Mouse (Mus musculus): ENCODE measurements around the gene Gria1. TPM values are rescaled to one million over a fixed set of nuclear protein-coding genes. Genes with fewer than 3 reads are reported as not detected.

Gene Gria1
- polyA plus RNA-seq, 1 experiment, result not detected

- TF ChIP-seq GATA1 (IDR thresholded peaks at IDR 0.05; ENCODE audit: low read length), result no peak
Observed at GRCm38 (mm10) chr11:57112386-57112785, 101.2 kb downstream of the Gria1 start.

- TF ChIP-seq GATA1 (IDR thresholded peaks at IDR 0.05; ENCODE audit: low read length), result no peak
Observed at GRCm38 (mm10) chr11:57114410-57114809, 103.2 kb downstream of the Gria1 start.

- no peak for TF ChIP-seq GATA1 (IDR thresholded peaks at IDR 0.05; ENCODE audit: low read length)
Observed at GRCm38 (mm10) chr11:57127066-57127465, 115.9 kb downstream of the Gria1 start.

GRCm38 (mm10) chr11:57140162-57140780 is 129.1 kb downstream of the Gria1 start:
- no peak for TF ChIP-seq GATA1 (IDR thresholded peaks at IDR 0.05; ENCODE audit: low read length)

GRCm38 (mm10) chr11:57143681-57144080 is 132.5 kb downstream of the Gria1 start:
- no peak for TF ChIP-seq GATA1 (IDR thresholded peaks at IDR 0.05; ENCODE audit: low read length)

GRCm38 (mm10) chr11:57145192-57145591 is 134.0 kb downstream of the Gria1 start:
- TF ChIP-seq GATA1 (IDR thresholded peaks at IDR 0.05; ENCODE audit: low read length), result no peak

- TF ChIP-seq GATA1 (IDR thresholded peaks at IDR 0.05; ENCODE audit: low read length), result no peak
Observed at GRCm38 (mm10) chr11:57145704-57146103, 134.5 kb downstream of the Gria1 start.

GRCm38 (mm10) chr11:57151674-57152073 is 140.5 kb downstream of the Gria1 start:
- no peak for TF ChIP-seq GATA1 (IDR thresholded peaks at IDR 0.05; ENCODE audit: low read length)

GRCm38 (mm10) chr11:57154998-57155397 is 143.8 kb downstream of the Gria1 start:
- no peak for TF ChIP-seq GATA1 (IDR thresholded peaks at IDR 0.05; ENCODE audit: low read length)

- no peak for TF ChIP-seq GATA1 (IDR thresholded peaks at IDR 0.05; ENCODE audit: low read length)
Observed at GRCm38 (mm10) chr11:57159412-57159811, 148.2 kb downstream of the Gria1 start.

GRCm38 (mm10) chr11:57160076-57160475 is 148.9 kb downstream of the Gria1 start:
- TF ChIP-seq GATA1 (IDR thresholded peaks at IDR 0.05; ENCODE audit: low read length), result no peak

GRCm38 (mm10) chr11:57162931-57163330 is 151.7 kb downstream of the Gria1 start:
- TF ChIP-seq GATA1 (IDR thresholded peaks at IDR 0.05; ENCODE audit: low read length), result no peak

- TF ChIP-seq GATA1 (IDR thresholded peaks at IDR 0.05; ENCODE audit: low read length), result no peak
Observed at GRCm38 (mm10) chr11:57170058-57170457, 158.9 kb downstream of the Gria1 start.

GRCm38 (mm10) chr11:57174165-57174564 is 163.0 kb downstream of the Gria1 start:
- no peak for TF ChIP-seq GATA1 (IDR thresholded peaks at IDR 0.05; ENCODE audit: low read length)

GRCm38 (mm10) chr11:57176552-57176951 is 165.4 kb downstream of the Gria1 start:
- TF ChIP-seq GATA1 (IDR thresholded peaks at IDR 0.05; ENCODE audit: low read length), result no peak

- TF ChIP-seq GATA1 (IDR thresholded peaks at IDR 0.05; ENCODE audit: low read length), result no peak
Observed at GRCm38 (mm10) chr11:57184216-57184615, 173.0 kb downstream of the Gria1 start.

- no peak for TF ChIP-seq GATA1 (IDR thresholded peaks at IDR 0.05; ENCODE audit: low read length)
Observed at GRCm38 (mm10) chr11:57185110-57185509, 173.9 kb downstream of the Gria1 start.

- no peak for TF ChIP-seq GATA1 (IDR thresholded peaks at IDR 0.05; ENCODE audit: low read length)
Observed at GRCm38 (mm10) chr11:57189391-57189790, 178.2 kb downstream of the Gria1 start.

Measured in G1E-ER4 (cell line).